In the genomic region with DNA sequence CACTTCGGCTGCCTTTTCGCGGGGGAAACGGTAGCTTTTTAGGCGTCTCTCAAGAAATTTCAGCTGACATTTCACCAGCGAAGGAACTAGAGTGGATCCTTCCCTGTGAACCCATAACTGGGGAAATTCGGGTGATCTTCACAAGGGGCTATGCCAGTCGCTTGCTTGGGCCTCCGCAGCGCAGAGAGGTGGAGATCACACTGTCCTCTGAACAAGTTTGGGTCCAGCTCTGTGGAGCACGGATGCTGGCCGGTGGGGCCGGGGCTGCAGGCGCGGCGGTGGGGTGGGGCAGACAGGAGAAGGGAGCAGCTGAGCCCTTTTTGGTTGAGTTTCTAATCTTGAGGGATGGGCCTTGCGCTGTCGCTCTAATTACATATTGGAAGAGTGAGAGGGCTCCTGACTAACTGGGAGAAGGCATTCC, we compare ENCODE assay signal across 14 mouse cellular contexts. TPM values are rescaled to one million over a fixed set of nuclear protein-coding genes. Genes with fewer than 3 reads are reported as not detected.
DNase-seq lines count a peak whose midpoint lies in the region; ATAC-seq and TF ChIP-seq lines count a peak whose summit lies in the region.
"Had no signal": no experiment of that assay in that cellular context is flagged by ENCODE, and none has a peak within 500 bp of the region (broad histone marks: within the 10 kb centered on the region; RNA-seq: fewer than 3 reads in every experiment).

No protein-coding gene starts in this region.

- no peak overlapping the region for H3K9ac ChIP-seq in forebrain, embryonic 11.5 days (ENCODE audit: low read length)
- H3K9ac ChIP-seq in lung, embryonic 14.5 days = no peak overlapping the region
- peak overlapping the region; percentile 62 for H3K9ac ChIP-seq in embryonic facial prominence, embryonic 13.5 days
- H3K9ac ChIP-seq in limb, embryonic 15.5 days = no peak overlapping the region
- H3K9ac ChIP-seq: stomach, embryonic 15.5 days had no signal

- no peaks in the 10 kb centered on the region for H3K36me3 ChIP-seq in forebrain, embryonic 10.5 days (replicated peaks)
- H3K36me3 ChIP-seq in forebrain, embryonic 11.5 days (ENCODE audit: control insufficient read depth, insufficient read depth, low read length) = no peaks in the 10 kb centered on the region
- no peaks in the 10 kb centered on the region for H3K36me3 ChIP-seq in lung, embryonic 14.5 days (ENCODE audit: insufficient read depth)
- no peaks in the 10 kb centered on the region for H3K36me3 ChIP-seq in embryonic facial prominence, embryonic 13.5 days
- 0 out of 2 replicates have a peak, but pooled peaks cover 3% of the 10 kb centered on the region for H3K36me3 ChIP-seq in limb, embryonic 15.5 days
- H3K36me3 ChIP-seq: stomach, embryonic 15.5 days had no signal

- no peak overlapping the region for H3K4me2 ChIP-seq in forebrain, embryonic 11.5 days (ENCODE audit: low read depth, low read length, severe bottlenecking)
- H3K4me2 ChIP-seq in lung, embryonic 14.5 days = no peak overlapping the region
- H3K4me2 ChIP-seq in embryonic facial prominence, embryonic 13.5 days = peak overlapping the region; percentile 48
- peak overlapping the region; percentile 31 for H3K4me2 ChIP-seq in limb, embryonic 15.5 days
- H3K4me2 ChIP-seq: stomach, embryonic 15.5 days had no signal

- H3K4me1 ChIP-seq in forebrain, embryonic 10.5 days = peaks cover 13% of the 10 kb centered on the region
- H3K4me1 ChIP-seq in forebrain, embryonic 11.5 days (replicated peaks; ENCODE audit: control insufficient read depth, insufficient read depth, low read length) = no peaks in the 10 kb centered on the region; the same call in 1 of the 2 replicates
- H3K4me1 ChIP-seq in lung, embryonic 14.5 days (ENCODE audit: insufficient read depth) = no peaks in the 10 kb centered on the region
- peaks cover 6% of the 10 kb centered on the region; the same call in 1 of the 2 replicates for H3K4me1 ChIP-seq in embryonic facial prominence, embryonic 13.5 days
- peaks cover 49% of the 10 kb centered on the region for H3K4me1 ChIP-seq in limb, embryonic 15.5 days
- H3K4me1 ChIP-seq: stomach, embryonic 15.5 days had no signal

- no peak for TF ChIP-seq CTCF in lung, embryonic 14.5 days (IDR thresholded peaks at IDR 0.05; ENCODE audit: low read depth)

- H3K9me3 ChIP-seq in forebrain, embryonic 10.5 days = no peaks in the 10 kb centered on the region
- no peaks in the 10 kb centered on the region for H3K9me3 ChIP-seq in forebrain, embryonic 11.5 days (ENCODE audit: control insufficient read depth, low read length)
- no peaks in the 10 kb centered on the region for H3K9me3 ChIP-seq in lung, embryonic 14.5 days (ENCODE audit: low read depth, low read length)
- H3K9me3 ChIP-seq in embryonic facial prominence, embryonic 13.5 days = no peaks in the 10 kb centered on the region
- H3K9me3 ChIP-seq in limb, embryonic 15.5 days = no peaks in the 10 kb centered on the region
- H3K9me3 ChIP-seq: stomach, embryonic 15.5 days had no signal

- H3K4me3 ChIP-seq in forebrain, embryonic 10.5 days = no peak overlapping the region
- no peak overlapping the region for H3K4me3 ChIP-seq in forebrain, embryonic 11.5 days (ENCODE audit: low read depth, low read length)
- no peak overlapping the region for H3K4me3 ChIP-seq in lung, embryonic 14.5 days (ENCODE audit: low read depth, low read length)
- peak overlapping the region; percentile 29 for H3K4me3 ChIP-seq in embryonic facial prominence, embryonic 13.5 days
- peak overlapping the region; percentile 17 for H3K4me3 ChIP-seq in limb, embryonic 15.5 days
- H3K4me3 ChIP-seq: stomach, embryonic 15.5 days had no signal

- peaks cover 100% of the 10 kb centered on the region for H3K27me3 ChIP-seq in forebrain, embryonic 10.5 days (ENCODE audit: poor library complexity, severe bottlenecking)
- peaks cover 80% of the 10 kb centered on the region for H3K27me3 ChIP-seq in forebrain, embryonic 11.5 days (ENCODE audit: control insufficient read depth, insufficient read depth, low read length)
- H3K27me3 ChIP-seq in lung, embryonic 14.5 days (ENCODE audit: insufficient read depth, low read length) = peaks cover 75% of the 10 kb centered on the region
- peaks cover 95% of the 10 kb centered on the region for H3K27me3 ChIP-seq in embryonic facial prominence, embryonic 13.5 days
- H3K27me3 ChIP-seq in limb, embryonic 15.5 days = peaks cover 5% of the 10 kb centered on the region; the same call in 1 of the 2 replicates

- H3K27ac ChIP-seq in forebrain, embryonic 10.5 days = no peak overlapping the region
- H3K27ac ChIP-seq in forebrain, embryonic 11.5 days (ENCODE audit: low read depth, low read length) = no peak overlapping the region
- H3K27ac ChIP-seq in lung, embryonic 14.5 days (ENCODE audit: low read depth) = no peak overlapping the region
- peak overlapping the region; percentile 71 for H3K27ac ChIP-seq in embryonic facial prominence, embryonic 13.5 days
- peak overlapping the region; percentile 43 for H3K27ac ChIP-seq in limb, embryonic 15.5 days
- H3K27ac ChIP-seq: kidney, postnatal 0 days; stomach, embryonic 15.5 days had no signal

- DNase-seq in forebrain, embryonic 10.5 days (ENCODE audit: extremely low spot score, low spot score) = peak; percentile 46
- DNase-seq in forebrain, embryonic 11.5 days (ENCODE audit: low spot score) = no peak
- DNase-seq in lung, embryonic 14.5 days = peak; percentile 1
- DNase-seq in lung, postnatal 25 days (ENCODE audit: low spot score) = no peak
- no peak for DNase-seq in right cerebral cortex, adult 18-20 months
- no peak for DNase-seq in adrenal gland, adult 8-10 months
- DNase-seq: lung, adult 18-20 months; spleen, adult 18-20 months had no signal

- no peak for ATAC-seq in forebrain, embryonic 11.5 days (replicated peaks; ENCODE audit: low FRiP score)
- ATAC-seq in lung, embryonic 14.5 days (ENCODE audit: insufficient read depth) = no peak
- no peak for ATAC-seq in embryonic facial prominence, embryonic 13.5 days (ENCODE audit: insufficient number of reproducible peaks, insufficient read depth, low FRiP score, low TSS enrichment, low read depth)
- ATAC-seq in limb, embryonic 15.5 days (ENCODE audit: insufficient number of reproducible peaks, low FRiP score, low TSS enrichment, low read depth) = no peak
- ATAC-seq: forebrain, embryonic 16.5 days; intestine, embryonic 16.5 days had no signal

- WGBS in forebrain, embryonic 10.5 days = 1% methylated on average over 18 of the region's 18 CpGs
- WGBS in forebrain, embryonic 11.5 days = 2% methylated on average over 18 of the region's 18 CpGs
- 4% methylated on average over 18 of the region's 18 CpGs for WGBS in lung, embryonic 14.5 days
- WGBS in embryonic facial prominence, embryonic 13.5 days = 7% methylated on average over 18 of the region's 18 CpGs
- 14% methylated on average over 18 of the region's 18 CpGs for WGBS in limb, embryonic 15.5 days

RNA-seq across cellular contexts. Expression of a gene that starts 21.2 kb away (rescaled TPM):
- polyA plus RNA-seq in forebrain, embryonic 10.5 days (2016; fragmentation: Nextera tagmentation; extraction: Ambion mirVana) = 1.4 and 2.8 TPM in 2 replicates
- polyA plus RNA-seq in forebrain, embryonic 11.5 days (2014; fragmentation: Nextera tagmentation; extraction: Ambion mirVana) = 3.2 and 3.8 TPM in 2 replicates
- 0.05 and 0.28 TPM in 2 replicates for polyA plus RNA-seq in lung, embryonic 14.5 days (2014; fragmentation: Nextera tagmentation; extraction: Ambion mirVana)
- 16.0 and 23.0 TPM in 2 replicates for polyA plus RNA-seq in embryonic facial prominence, embryonic 13.5 days (2015; fragmentation: Nextera tagmentation; extraction: Ambion mirVana)
- 21.9 and 24.0 TPM in 2 replicates for polyA plus RNA-seq in limb, embryonic 15.5 days (2015; fragmentation: Nextera tagmentation; extraction: Ambion mirVana)
- total RNA-seq in adrenal gland, adult 8-10 months (2022) = 1 to 10 TPM in 1 of 4 experiments, under 1 TPM in 3; 0.35 to 1.4 (median 0.45) TPM
- polyA plus RNA-seq: kidney, postnatal 0 days had no signal

Comparison
In these comparisons a context has a peak if more than half of its experiments do, and no peak if none do; other contexts are left out.
1. DNase-seq: peak in forebrain, embryonic 10.5 days (single experiment) and lung, embryonic 14.5 days (single experiment); none in forebrain, embryonic 11.5 days (single experiment), lung, postnatal 25 days (single experiment), right cerebral cortex, adult 18-20 months (single experiment) and adrenal gland, adult 8-10 months (single experiment).
2. H3K27ac ChIP-seq: peak in embryonic facial prominence, embryonic 13.5 days (single experiment) and limb, embryonic 15.5 days (single experiment); none in forebrain, embryonic 10.5 days (single experiment), forebrain, embryonic 11.5 days (single experiment) and lung, embryonic 14.5 days (single experiment).
3. H3K4me3 ChIP-seq: peak in embryonic facial prominence, embryonic 13.5 days (single experiment) and limb, embryonic 15.5 days (single experiment); none in forebrain, embryonic 10.5 days (single experiment), forebrain, embryonic 11.5 days (single experiment) and lung, embryonic 14.5 days (single experiment).
4. H3K4me2 ChIP-seq: peak in embryonic facial prominence, embryonic 13.5 days (single experiment) and limb, embryonic 15.5 days (single experiment); none in forebrain, embryonic 11.5 days (single experiment) and lung, embryonic 14.5 days (single experiment).